Mouse (Mus musculus): ENCODE results near the gene Serpinb9f. TPM values are rescaled to one million over a fixed set of nuclear protein-coding genes. Genes with fewer than 3 reads are reported as not detected.
A peak's percentile ranks its signal among the peaks of the same experiment; 100 is the strongest.
"Not testable (repeated sequence)": the region's sequence is repeated elsewhere in the genome, so short reads cannot be mapped to it uniquely, and the experiment has no call there.

The Serpinb9f gene
- not detected in 2 replicates for polyA plus RNA-seq (2014; fragmentation: Nextera tagmentation; extraction: Ambion mirVana)

DNA sequence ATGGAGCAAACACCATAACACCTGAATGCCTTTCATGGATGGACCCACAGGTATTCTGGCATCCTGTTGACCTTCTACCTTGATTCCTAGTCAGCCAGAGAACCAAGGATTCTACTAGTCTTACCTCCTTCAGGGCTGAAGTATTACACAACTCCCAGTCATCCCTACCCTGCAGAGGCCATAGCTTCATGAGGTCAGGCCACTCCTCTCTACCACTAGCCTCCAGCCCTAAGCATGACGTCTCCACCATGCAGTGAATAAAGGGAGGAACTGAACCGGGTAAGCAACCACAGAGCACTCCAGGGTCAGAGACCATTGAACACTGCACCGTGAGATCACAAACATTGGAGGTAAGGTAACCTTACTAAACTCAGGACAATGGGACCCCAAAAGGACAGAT, at the start of gene Serpinb9f:
Serpinb9f (plus strand) TSS at position 301 of the 400 bp plus-strand sequence.
- not testable (repeated sequence) for H3K27me3 ChIP-seq (replicated peaks; ENCODE audit: control insufficient read depth, insufficient read depth, low read length); H3K9ac ChIP-seq (ENCODE audit: low read depth, low read length); H3K4me2 ChIP-seq; H3K36me3 ChIP-seq (ENCODE audit: control insufficient read depth, insufficient read depth, low read length); H3K9me3 ChIP-seq (ENCODE audit: control insufficient read depth, low read length); H3K4me3 ChIP-seq (ENCODE audit: low read depth, low read length); ATAC-seq (replicated peaks; ENCODE audit: low FRiP score); DNase-seq (ENCODE audit: low spot score); H3K27ac ChIP-seq (ENCODE audit: low read depth, low read length); H3K4me1 ChIP-seq (replicated peaks; ENCODE audit: control insufficient read depth, insufficient read depth, low read length)
- WGBS, result 82% methylated on average over 3 of the region's 3 CpGs

DNA sequence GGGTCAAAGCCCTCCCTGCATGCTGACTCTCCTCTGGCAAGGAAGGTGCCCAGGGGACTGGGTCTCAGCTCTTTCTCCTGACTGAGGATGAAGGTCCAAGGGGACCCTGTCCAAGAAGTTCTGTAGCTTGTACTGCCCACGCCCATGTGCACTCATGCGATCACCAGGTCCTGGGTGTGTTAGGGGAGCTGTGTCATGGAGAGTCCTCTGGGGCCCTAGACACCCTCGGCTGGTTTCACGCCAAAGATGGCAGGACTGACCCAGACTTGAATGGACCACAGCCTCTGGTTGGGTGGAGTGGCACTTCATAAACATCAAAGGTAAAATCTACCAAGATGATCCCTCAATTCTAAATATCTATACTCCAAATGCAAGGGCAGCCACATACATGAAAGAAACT, 15.2 kb upstream of the Serpinb9f start:
- H3K4me2 ChIP-seq, result not testable (repeated sequence)
- WGBS, result 76% methylated on average over 4 of the region's 4 CpGs

DNA sequence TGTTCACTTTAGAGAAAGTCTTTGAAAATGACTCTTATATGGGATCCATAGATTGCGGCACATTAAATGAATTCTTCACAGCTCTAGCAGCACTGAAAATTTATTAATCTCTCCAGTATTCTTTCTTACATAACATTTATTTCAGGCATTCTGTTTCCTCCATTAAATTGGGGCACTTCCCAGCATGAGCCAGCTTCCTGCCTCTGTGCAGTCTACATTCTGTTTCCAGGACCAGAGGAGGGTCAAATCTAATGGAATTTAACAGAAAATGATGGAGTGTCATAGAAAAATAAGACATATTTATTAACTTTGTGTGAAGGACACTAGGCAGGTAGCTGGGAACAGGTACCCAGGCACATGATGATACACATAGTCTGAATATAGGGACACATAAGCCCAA, 32.8 kb downstream of the Serpinb9f start:
- H3K9me3 ChIP-seq (ENCODE audit: control insufficient read depth, low read length); DNase-seq (ENCODE audit: low spot score); H3K36me3 ChIP-seq (ENCODE audit: control insufficient read depth, insufficient read depth, low read length); H3K27me3 ChIP-seq (replicated peaks; ENCODE audit: control insufficient read depth, insufficient read depth, low read length); H3K4me1 ChIP-seq (replicated peaks; ENCODE audit: control insufficient read depth, insufficient read depth, low read length); H3K9ac ChIP-seq (ENCODE audit: low read depth, low read length); H3K4me3 ChIP-seq (ENCODE audit: low read depth, low read length); H3K27ac ChIP-seq (ENCODE audit: low read depth, low read length); ATAC-seq (replicated peaks; ENCODE audit: low FRiP score); H3K4me2 ChIP-seq: not testable (repeated sequence)
- WGBS, result no CpG with 5 or more reads among the region's 1 CpGs

More for the DNA sequence above, 15.2 kb upstream of the Serpinb9f start:
- not testable (repeated sequence) for H3K9me3 ChIP-seq (ENCODE audit: control insufficient read depth, low read length); H3K9ac ChIP-seq (ENCODE audit: low read depth, low read length); H3K4me1 ChIP-seq (replicated peaks; ENCODE audit: control insufficient read depth, insufficient read depth, low read length); ATAC-seq (replicated peaks; ENCODE audit: low FRiP score); H3K4me3 ChIP-seq (ENCODE audit: low read depth, low read length); H3K36me3 ChIP-seq (ENCODE audit: control insufficient read depth, insufficient read depth, low read length); H3K27ac ChIP-seq (ENCODE audit: low read depth, low read length); H3K27me3 ChIP-seq (replicated peaks; ENCODE audit: control insufficient read depth, insufficient read depth, low read length)
- peak; percentile 28 for DNase-seq (ENCODE audit: low spot score)

Other genes with a start within 250 kb of the Serpinb9f start
- not detected in 2 replicates for gene Serpinb1b, start 245.5 kb upstream of the Serpinb9f start, polyA plus RNA-seq (2014; fragmentation: Nextera tagmentation; extraction: Ambion mirVana)
- gene Serpinb9c, start 164.3 kb upstream of the Serpinb9f start, polyA plus RNA-seq (2014; fragmentation: Nextera tagmentation; extraction: Ambion mirVana), result not detected in 2 replicates
- gene Serpinb9d, start 131.1 kb upstream of the Serpinb9f start, polyA plus RNA-seq (2014; fragmentation: Nextera tagmentation; extraction: Ambion mirVana), result not detected in 2 replicates
- gene Serpinb9e, start 74.5 kb upstream of the Serpinb9f start, polyA plus RNA-seq (2014; fragmentation: Nextera tagmentation; extraction: Ambion mirVana), result not detected in 2 replicates
- gene Gm11397, start 71.7 kb downstream of the Serpinb9f start, polyA plus RNA-seq (2014; fragmentation: Nextera tagmentation; extraction: Ambion mirVana), result not detected in 2 replicates
- not detected in 2 replicates for gene Serpinb9g, start 160.7 kb downstream of the Serpinb9f start, polyA plus RNA-seq (2014; fragmentation: Nextera tagmentation; extraction: Ambion mirVana)

Data from liver, embryonic 11.5 days (tissue).